Mouse (Mus musculus): Measurements from ENCODE around the gene Sfrp5.

DNA sequence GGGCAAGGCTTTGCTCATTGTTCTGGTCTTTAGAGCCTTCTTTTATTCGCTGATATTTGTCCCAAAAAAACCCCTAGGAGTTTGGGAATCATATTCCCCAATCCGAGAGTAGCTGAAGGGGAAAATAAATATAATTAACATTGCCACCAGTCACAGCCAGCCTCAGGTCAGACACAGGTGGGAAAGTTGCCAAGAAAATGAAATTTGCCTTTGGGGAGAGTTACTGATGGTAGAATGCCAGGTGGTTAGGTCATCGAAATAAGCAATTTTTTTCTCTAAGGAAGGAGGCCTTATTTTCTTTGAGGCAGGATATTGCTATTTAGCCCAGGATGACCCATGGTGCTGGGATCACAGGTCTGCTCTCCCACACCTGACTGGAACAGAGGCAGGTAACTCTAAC lies 35.3 kb downstream of the Sfrp5 start:
- no peak for TF ChIP-seq POLR2A (IDR thresholded peaks at IDR 0.05; ENCODE audit: low read depth, low read length)
- no peak for TF ChIP-seq CTCF (IDR thresholded peaks at IDR 0.05; ENCODE audit: borderline replicate concordance, insufficient read depth, low read length)

Data from embryonic fibroblast, embryonic 13.5 days (primary cell).